Mouse (Mus musculus) limb, embryonic 14.5 days (tissue): ENCODE data around the gene Plxnc1. TPM values are rescaled to one million over a fixed set of nuclear protein-coding genes. Genes with fewer than 3 reads are reported as not detected.

Experiments used
- ATAC-seq: fragments of 200-750 bp; cut with Nextera tagmentation; 2 replicates; pipeline ENCODE4 v1.8.0; 2017; ENCODE audit warnings: low read depth, moderate number of reproducible peaks, moderate TSS enrichment; ENCODE audit not compliant: low FRiP score
- DNase-seq: peaks from one replicate; pipeline ENCODE4 v3.0.0-alpha.2; 2015; ENCODE audit warnings: low spot score
- H3K27ac ChIP-seq: fragments of 300-500 bp; sonication (generic); replicated peaks from 2 replicates; pipeline ENCODE4 v1.5.1; 2014; ENCODE audit warnings: low read depth, mild to moderate bottlenecking, low read length, moderate library complexity, mixed read lengths
- H3K27me3 ChIP-seq: fragments of 300-500 bp; sonication (generic); 2 replicates; pipeline ENCODE4 v1.6.1; 2014; ENCODE audit warnings: low read length, mixed read lengths; ENCODE audit not compliant: control insufficient read depth, insufficient read depth
- H3K36me3 ChIP-seq: fragments of 300-500 bp; sonication (generic); 2 replicates; pipeline ENCODE4 v1.6.1; 2014; ENCODE audit warnings: mild to moderate bottlenecking, low read length, moderate library complexity, mixed read lengths; ENCODE audit not compliant: control insufficient read depth, insufficient read depth
- H3K4me1 ChIP-seq: fragments of 300-500 bp; sonication (generic); 2 replicates; pipeline ENCODE4 v1.6.1; 2014; ENCODE audit warnings: antibody characterized with exemption, low read length, mixed read lengths; ENCODE audit not compliant: control insufficient read depth, insufficient read depth
- H3K4me2 ChIP-seq: fragments of 300-500 bp; sonication (generic); replicated peaks from 2 replicates; pipeline ENCODE4 v1.6.1; 2014; ENCODE audit warnings: low read depth, mild to moderate bottlenecking, low read length, moderate library complexity; ENCODE audit not compliant: severe bottlenecking
- H3K4me3 ChIP-seq: fragments of 300-500 bp; sonication (generic); replicated peaks from 2 replicates; pipeline ENCODE4 v1.5.1; 2014; ENCODE audit warnings: low read length
- H3K9ac ChIP-seq: fragments of 300-500 bp; sonication (generic); 2 replicates; pipeline ENCODE4 v1.6.1; 2014; ENCODE audit warnings: mild to moderate bottlenecking, low read depth, low read length, moderate library complexity; ENCODE audit not compliant: severe bottlenecking
- H3K9me3 ChIP-seq: fragments of 300-500 bp; sonication (generic); 2 replicates; pipeline ENCODE4 v1.6.1; 2016; ENCODE audit warnings: low read length; ENCODE audit not compliant: control insufficient read depth
- POLR2A ChIP-seq: fragments of 200-500 bp; IDR thresholded peaks from 2 replicates; pipeline ENCODE4 v1.8.0; 2012; ENCODE audit warnings: inconsistent platforms, mild to moderate bottlenecking, moderate library complexity, borderline replicate concordance; ENCODE audit not compliant: insufficient read depth, insufficient read length; ENCODE audit errors: extremely low read depth
- WGBS: fragments of 180-500 bp; shearing (Covaris S2); extraction: QIAGEN DNeasy Blood & Tissue Kit; methylation state at CpG from one replicate; pipeline ENCODE4 v1.1.7; 2014; 5-methylcytosine and 5-hydroxymethylcytosine counted together
- polyA plus RNA-seq, 2 experiments: library from polyadenylated mRNA; depleted of rRNA in 1 of 2; stranded (reverse) in 1 of 2; unstranded in 1 of 2; fragments of >200 nt; fragmentation: Nextera tagmentation in 1 of 2; extraction: Ambion mirVana in 1 of 2; gene quantifications; 2 replicates each; pipeline versions ENCODE4 v1.2.1 to v1.2.3; 2012 to 2014

Gene Plxnc1
- polyA plus RNA-seq, 2 experiments = 3.0 to 4.7 TPM

- no peak overlapping the region for H3K4me3 ChIP-seq
- no peaks in the 10 kb centered on the region for H3K9me3 ChIP-seq
- no peak overlapping the region for H3K4me2 ChIP-seq
- no peak for TF ChIP-seq POLR2A
- H3K27me3 ChIP-seq = no peaks in the 10 kb centered on the region
- DNase-seq (no peak), ATAC-seq (no peak)
- 86% methylated on average over 8 of the region's 8 CpGs for WGBS
- no peaks in the 10 kb centered on the region for H3K4me1 ChIP-seq
- H3K36me3 ChIP-seq = no peaks in the 10 kb centered on the region
- H3K9ac ChIP-seq = no peak overlapping the region
- H3K27ac ChIP-seq = no peak overlapping the region
Measured at GRCm38 (mm10) chr10:94846501-94847105, 98.0 kb downstream of the Plxnc1 start.

GRCm38 (mm10) chr10:94844692-94845091 is 99.9 kb downstream of the Plxnc1 start:
- WGBS = 78% methylated on average over 6 of the region's 6 CpGs
- no peak for DNase-seq
- Histone ChIP-seq H3K27me3 (no peaks in the 10 kb centered on the region), H3K9ac (no peak overlapping the region), H3K27ac (no peak overlapping the region), H3K4me2 (no peak overlapping the region), H3K4me3 (no peak overlapping the region), H3K9me3 (no peaks in the 10 kb centered on the region), H3K36me3 (no peaks in the 10 kb centered on the region), H3K4me1 (no peaks in the 10 kb centered on the region)
- ATAC-seq = no peak
- TF ChIP-seq POLR2A = no peak

GRCm38 (mm10) chr10:94835874-94836273 is 108.8 kb downstream of the Plxnc1 start:
- 81% methylated on average over 9 of the region's 9 CpGs for WGBS

GRCm38 (mm10) chr10:94829407-94829806 is 115.2 kb downstream of the Plxnc1 start:
- Histone ChIP-seq H3K4me1 (peaks cover 41% of the 10 kb centered on the region), H3K9me3 (no peaks in the 10 kb centered on the region), H3K27me3 (no peaks in the 10 kb centered on the region), H3K4me3 (no peak overlapping the region), H3K27ac (peak overlapping the region; percentile 66), H3K9ac (no peak overlapping the region), H3K4me2 (no peak overlapping the region; the same call in 1 of the 2 replicates), H3K36me3 (no peaks in the 10 kb centered on the region)
- TF ChIP-seq POLR2A = no peak
- 20% methylated on average over 6 of the region's 6 CpGs for WGBS
- ATAC-seq (peak; percentile 73), DNase-seq (peak; percentile 92)

More at GRCm38 (mm10) chr10:94835874-94836273, 108.8 kb downstream of the Plxnc1 start:
- Histone ChIP-seq H3K4me1 (no peaks in the 10 kb centered on the region), H3K9me3 (no peaks in the 10 kb centered on the region), H3K9ac (no peak overlapping the region), H3K4me3 (no peak overlapping the region), H3K27me3 (no peaks in the 10 kb centered on the region), H3K4me2 (no peak overlapping the region), H3K36me3 (no peaks in the 10 kb centered on the region), H3K27ac (no peak overlapping the region)
- DNase-seq (no peak), ATAC-seq (no peak)
- TF ChIP-seq POLR2A = no peak

GRCm38 (mm10) chr10:94828734-94829230 is 115.9 kb downstream of the Plxnc1 start:
- peaks cover 44% of the 10 kb centered on the region for H3K4me1 ChIP-seq
- no peak overlapping the region for H3K4me2 ChIP-seq
- WGBS = 91% methylated on average over 7 of the region's 7 CpGs
- H3K27ac ChIP-seq = no peak overlapping the region
- H3K4me3 ChIP-seq = no peak overlapping the region
- TF ChIP-seq POLR2A = no peak
- H3K9me3 ChIP-seq = no peaks in the 10 kb centered on the region
- H3K9ac ChIP-seq = no peak overlapping the region
- no peaks in the 10 kb centered on the region for H3K27me3 ChIP-seq
- ATAC-seq = no peak
- no peaks in the 10 kb centered on the region for H3K36me3 ChIP-seq
- no peak for DNase-seq
